Mouse (Mus musculus) intestine, embryonic 16.5 days (tissue): Measurements from ENCODE around the gene Relb. TPM values are rescaled to one million over a fixed set of nuclear protein-coding genes. Genes with fewer than 3 reads are reported as not detected.
A peak's percentile ranks its signal among the peaks of the same experiment; 100 is the strongest.

Experiments
- ATAC-seq: fragments of 200-750 bp; cut with Nextera tagmentation; 2 replicates; pipeline ENCODE4 v1.8.0; 2017; ENCODE audit warnings: moderate TSS enrichment, moderate library complexity
- H3K27ac ChIP-seq: fragments of 300-500 bp; sonication (generic); 2 replicates; pipeline ENCODE4 v1.5.1; 2014; ENCODE audit warnings: mild to moderate bottlenecking, low read length
- H3K27me3 ChIP-seq: fragments of 300-500 bp; sonication (generic); replicated peaks from 2 replicates; pipeline ENCODE4 v1.6.1; 2014; ENCODE audit warnings: low read length, control low read depth, mixed read lengths; ENCODE audit not compliant: control insufficient read depth, insufficient read depth
- H3K36me3 ChIP-seq: fragments of 300-500 bp; sonication (generic); 2 replicates; pipeline ENCODE4 v1.6.1; 2014; ENCODE audit warnings: low read length, control low read depth; ENCODE audit not compliant: control insufficient read depth, insufficient read depth
- H3K4me1 ChIP-seq: fragments of 300-500 bp; sonication (generic); 2 replicates; pipeline ENCODE4 v1.6.1; 2014; ENCODE audit warnings: low read length, control low read depth, mixed read lengths; ENCODE audit not compliant: control insufficient read depth, insufficient read depth
- H3K4me2 ChIP-seq: fragments of 300-500 bp; sonication (generic); 2 replicates; pipeline ENCODE4 v1.6.1; 2014; ENCODE audit warnings: low read depth, low read length, control low read depth
- H3K4me3 ChIP-seq: fragments of 300-500 bp; sonication (generic); 2 replicates; pipeline ENCODE4 v1.5.1; 2014; ENCODE audit warnings: mild to moderate bottlenecking, low read length
- H3K9ac ChIP-seq: fragments of 300-500 bp; sonication (generic); 2 replicates; pipeline ENCODE4 v1.6.1; 2014; ENCODE audit warnings: low read depth, low read length
- H3K9me3 ChIP-seq: fragments of 300-500 bp; sonication (generic); 2 replicates; pipeline ENCODE4 v1.6.1; 2016; ENCODE audit warnings: low read length, control low read depth; ENCODE audit not compliant: control insufficient read depth
- WGBS: fragments of 180-500 bp; shearing (Covaris S2); extraction: QIAGEN DNeasy Blood & Tissue Kit; methylation state at CpG from one replicate; pipeline ENCODE4 v1.1.7; 2014; 5-methylcytosine and 5-hydroxymethylcytosine counted together
- polyA plus RNA-seq: library from polyadenylated mRNA; unstranded; fragments of >200 nt; fragmentation: Nextera tagmentation; extraction: Ambion mirVana; gene quantifications from 2 replicates; pipeline ENCODE4 v1.2.1, GENCODE M21; 2015

Relb gene
- polyA plus RNA-seq, 1 experiment from 2014 or later, result 8.8 TPM

DNA sequence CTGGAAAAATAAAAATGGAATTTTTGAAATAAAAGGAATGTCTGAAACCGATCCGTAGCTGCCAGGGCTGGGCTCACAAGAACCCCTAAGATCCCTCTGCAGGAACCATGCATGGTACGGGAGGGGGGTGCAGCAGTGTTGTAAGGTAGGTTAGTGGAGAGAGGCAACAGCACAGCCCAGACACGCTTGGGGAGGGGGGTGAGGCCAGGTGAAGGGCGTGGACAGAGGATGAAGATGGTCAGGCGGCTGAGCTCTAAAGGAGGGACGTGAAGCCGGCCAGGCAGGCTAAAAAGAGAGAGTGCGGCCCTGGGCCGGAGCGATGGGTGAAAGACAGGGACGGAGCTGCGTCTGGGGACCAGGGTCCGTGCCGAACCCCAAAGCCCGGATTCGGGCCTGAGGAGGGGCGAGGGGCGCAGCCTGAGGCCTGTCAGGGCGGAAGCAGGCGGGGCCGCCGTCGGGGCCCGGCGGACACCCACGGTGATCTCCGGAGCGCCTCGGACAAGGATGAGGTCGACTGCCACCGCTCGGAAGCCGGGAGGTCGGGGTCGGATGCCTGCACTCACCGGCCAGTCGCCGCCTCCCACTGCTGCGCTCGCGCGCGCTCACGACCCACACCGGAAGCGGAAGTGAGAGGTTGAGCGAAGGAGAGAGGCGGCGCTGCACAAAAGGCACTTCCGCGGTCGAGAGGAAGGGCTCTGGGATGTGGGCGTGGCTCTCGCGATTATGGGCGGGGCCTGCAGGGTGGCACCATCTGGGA lies 25.2 kb downstream of the Relb start, which contains the start of gene Clasrp:
Clasrp (minus strand) TSS at position 638 of the 757 bp plus-strand sequence.
- peak; percentile 92 for ATAC-seq
- H3K36me3 ChIP-seq, result peaks cover 7% of the 10 kb centered on the region; the same call in 1 of the 2 replicates
- peak within 1 kb of the TSS; percentile 70 for H3K4me2 ChIP-seq
- H3K9ac ChIP-seq, result peak within 1 kb of the TSS; percentile 98
- H3K27ac ChIP-seq, result peak within 1 kb of the TSS; percentile 80
- H3K9me3 ChIP-seq, result no peaks in the 10 kb centered on the region
- no peaks in the 10 kb centered on the region for H3K27me3 ChIP-seq
- peak within 1 kb of the TSS; percentile 94 for H3K4me3 ChIP-seq
- H3K4me1 ChIP-seq, result peaks cover 19% of the 10 kb centered on the region
- WGBS, result under 1% methylated on average over 57 of the region's 57 CpGs

DNA sequence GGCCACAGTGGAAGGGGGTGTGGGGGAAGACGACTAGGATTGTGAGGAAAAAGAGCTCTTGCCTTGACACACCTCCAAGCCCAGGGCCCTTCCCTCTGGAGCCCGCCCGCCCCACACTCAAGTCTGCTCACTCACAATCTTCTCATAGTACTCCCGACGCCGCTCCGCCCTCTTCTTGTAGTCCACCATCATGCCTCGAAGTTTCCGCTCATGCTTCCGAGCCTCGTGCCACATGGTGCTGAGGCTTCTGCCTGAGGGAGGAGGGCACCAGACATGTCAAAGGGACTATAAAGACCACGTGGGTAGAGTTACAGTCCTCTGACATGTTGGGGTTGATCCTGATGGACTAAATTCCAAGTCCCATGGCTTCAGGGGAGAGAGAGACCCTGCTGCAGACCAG lies 26.2 kb downstream of the Relb start:
- peaks cover 19% of the 10 kb centered on the region for H3K4me1 ChIP-seq
- peak overlapping the region; percentile 94 for H3K4me3 ChIP-seq
- no peak overlapping the region for H3K27ac ChIP-seq
- H3K9ac ChIP-seq, result peak overlapping the region; percentile 98
- H3K36me3 ChIP-seq, result peaks cover 7% of the 10 kb centered on the region; the same call in 1 of the 2 replicates
- 76% methylated on average over 12 of the region's 12 CpGs for WGBS
- no peaks in the 10 kb centered on the region for H3K9me3 ChIP-seq
- no peak for ATAC-seq
- no peaks in the 10 kb centered on the region for H3K27me3 ChIP-seq
- peak overlapping the region; percentile 70 for H3K4me2 ChIP-seq

DNA sequence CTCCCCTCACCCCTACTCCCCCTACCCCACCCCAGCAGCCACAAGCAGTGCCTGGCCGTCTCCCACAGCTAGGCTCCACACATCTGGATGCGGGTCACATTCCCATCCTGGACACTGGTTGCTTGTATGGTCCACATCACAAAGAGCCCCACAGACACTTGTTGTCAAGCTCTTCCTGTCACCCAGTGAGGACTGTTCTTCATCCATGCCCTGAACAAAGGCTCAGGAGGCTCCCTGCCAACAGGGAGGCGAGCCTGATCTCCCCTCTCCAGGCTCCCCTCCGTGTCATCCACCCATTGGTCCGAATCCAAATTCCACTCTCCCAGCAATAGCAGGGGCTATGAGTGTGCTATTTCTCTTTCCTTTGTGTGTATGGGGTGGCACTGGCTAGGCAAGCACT lies 28.7 kb downstream of the Relb start:
- H3K4me2 ChIP-seq, result no peak overlapping the region; the same call in 1 of the 2 replicates
- 63% methylated on average over 5 of the region's 5 CpGs for WGBS
- H3K4me1 ChIP-seq, result peaks cover 19% of the 10 kb centered on the region
- H3K9me3 ChIP-seq, result no peaks in the 10 kb centered on the region
- no peaks in the 10 kb centered on the region for H3K27me3 ChIP-seq
- no peak overlapping the region for H3K27ac ChIP-seq
- H3K9ac ChIP-seq, result 0 out of 2 replicates have a peak overlapping the region, but pooled peaks have one; percentile 5
- no peak overlapping the region for H3K4me3 ChIP-seq
- peaks cover 10% of the 10 kb centered on the region for H3K36me3 ChIP-seq
- no peak for ATAC-seq

DNA sequence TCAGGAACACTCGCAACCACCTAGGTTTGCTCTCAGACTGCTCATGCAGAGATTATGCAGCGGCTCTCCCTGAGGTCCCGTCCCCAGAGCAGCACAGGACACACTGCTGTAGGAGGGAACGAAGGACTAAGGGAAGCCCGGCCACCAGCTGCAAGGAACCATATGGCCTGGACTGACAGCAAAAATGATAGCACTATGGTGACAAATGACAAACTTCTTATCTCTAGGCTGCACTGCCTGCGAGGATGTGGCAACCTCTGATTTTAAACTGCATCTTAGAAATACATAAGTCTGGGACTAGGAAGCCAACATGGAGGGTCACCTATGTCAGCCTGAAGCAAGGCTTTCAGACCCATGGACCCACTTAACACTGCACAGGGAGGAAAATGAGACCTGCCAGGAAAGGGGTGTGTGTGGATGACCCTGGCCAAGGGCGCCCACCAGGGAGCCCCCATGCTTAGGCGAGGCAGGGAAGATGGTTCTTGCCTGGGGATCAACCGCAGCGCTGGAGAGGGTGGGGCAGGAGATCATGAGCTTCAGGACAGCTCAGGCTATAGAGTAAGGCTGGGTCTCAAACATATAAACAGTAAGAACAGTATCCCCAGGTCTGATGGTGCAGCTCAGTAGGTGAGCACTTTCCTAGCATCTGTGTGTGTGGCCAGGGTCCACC lies 36.0 kb downstream of the Relb start:
- H3K4me1 ChIP-seq, result no peaks in the 10 kb centered on the region
- WGBS, result 88% methylated on average over 10 of the region's 10 CpGs
- H3K9me3 ChIP-seq, result no peaks in the 10 kb centered on the region
- no peak overlapping the region for H3K27ac ChIP-seq
- H3K27me3 ChIP-seq, result no peaks in the 10 kb centered on the region
- no peak for ATAC-seq
- H3K4me3 ChIP-seq, result no peak overlapping the region
- H3K36me3 ChIP-seq, result peaks cover 42% of the 10 kb centered on the region
- no peak overlapping the region for H3K9ac ChIP-seq
- no peak overlapping the region for H3K4me2 ChIP-seq

DNA sequence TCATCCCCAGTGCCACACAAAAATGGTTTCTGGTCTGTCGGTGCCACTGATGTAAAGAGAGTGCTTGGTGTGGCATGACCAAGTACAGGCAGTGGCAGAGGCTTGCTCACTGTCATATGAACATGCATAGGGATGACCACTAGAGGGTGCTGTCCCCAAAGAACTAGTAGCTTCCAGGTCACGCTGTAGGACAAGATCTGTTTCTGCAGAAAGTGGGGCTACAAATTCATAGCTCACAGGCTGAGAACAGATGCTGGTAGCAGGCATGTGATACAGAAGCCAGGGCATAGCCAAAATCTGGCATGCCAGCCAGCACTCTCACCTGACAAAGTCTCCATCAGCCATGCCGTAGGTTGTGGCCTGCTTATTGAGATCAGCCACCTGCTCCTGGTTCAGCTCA lies 39.3 kb downstream of the Relb start:
- 62% methylated on average over 3 of the region's 3 CpGs for WGBS
- no peak overlapping the region for H3K4me2 ChIP-seq
- H3K9ac ChIP-seq, result no peak overlapping the region

DNA sequence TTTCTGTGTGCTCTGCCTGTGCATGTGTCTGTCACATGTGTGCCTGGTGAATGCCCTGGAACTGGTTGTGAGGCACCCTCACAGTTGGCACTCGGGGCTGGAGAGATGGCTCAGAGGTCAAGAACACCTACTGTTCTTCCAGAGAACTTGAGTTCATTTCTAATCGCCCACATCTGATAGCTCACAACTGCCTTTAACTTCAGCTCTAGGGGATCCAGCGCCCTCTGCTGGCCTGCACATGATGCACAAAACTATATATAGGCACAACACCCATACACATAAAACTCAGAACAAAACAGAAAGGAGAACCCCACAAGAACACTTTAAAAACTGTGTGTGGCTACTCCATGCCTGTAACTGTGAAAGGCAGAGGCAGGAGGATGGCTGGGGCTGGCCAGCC lies 40.0 kb downstream of the Relb start:
- ATAC-seq, result 0 out of 2 replicates have a peak, but pooled peaks have one; percentile 8
- WGBS, result 53% methylated on average over 3 of the region's 3 CpGs
- H3K4me2 ChIP-seq, result no peak overlapping the region
- H3K9me3 ChIP-seq, result no peaks in the 10 kb centered on the region
- no peak overlapping the region for H3K4me3 ChIP-seq
- H3K27ac ChIP-seq, result no peak overlapping the region
- no peaks in the 10 kb centered on the region for H3K4me1 ChIP-seq
- no peaks in the 10 kb centered on the region for H3K27me3 ChIP-seq
- H3K9ac ChIP-seq, result no peak overlapping the region
- H3K36me3 ChIP-seq, result peaks cover 60% of the 10 kb centered on the region

More for the DNA sequence above, 39.3 kb downstream of the Relb start:
- H3K36me3 ChIP-seq, result peaks cover 58% of the 10 kb centered on the region
- ATAC-seq, result peak; percentile 63
- H3K27ac ChIP-seq, result no peak overlapping the region
- no peaks in the 10 kb centered on the region for H3K9me3 ChIP-seq
- no peak overlapping the region for H3K4me3 ChIP-seq
- H3K4me1 ChIP-seq, result no peaks in the 10 kb centered on the region
- H3K27me3 ChIP-seq, result no peaks in the 10 kb centered on the region

DNA sequence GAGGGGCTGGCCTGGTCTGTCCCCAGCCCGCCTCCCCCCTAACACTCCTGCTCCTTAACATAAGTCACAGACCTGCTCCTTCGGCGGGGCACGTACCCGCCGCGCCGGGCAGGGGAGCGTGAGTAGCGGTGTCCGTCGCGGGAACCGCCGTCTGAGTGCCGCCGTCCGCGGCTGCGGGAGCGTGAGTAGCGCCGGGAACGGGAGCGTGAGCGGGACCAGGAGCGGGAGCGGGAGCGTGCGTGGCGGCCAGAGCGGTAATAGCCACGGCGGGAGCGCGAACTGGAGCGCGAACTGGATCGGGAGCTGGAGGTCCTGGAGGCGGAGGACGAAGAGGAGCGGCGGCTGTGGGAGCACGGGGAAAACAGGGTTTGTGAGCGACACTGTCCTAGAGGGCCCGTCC lies 43.0 kb downstream of the Relb start:
- Histone ChIP-seq H3K9ac (no peak overlapping the region), H3K4me3 (no peak overlapping the region), H3K4me2 (no peak overlapping the region), H3K27ac (no peak overlapping the region), H3K4me1 (no peaks in the 10 kb centered on the region), H3K36me3 (peaks cover 65% of the 10 kb centered on the region), H3K9me3 (no peaks in the 10 kb centered on the region), H3K27me3 (no peaks in the 10 kb centered on the region)
- WGBS, result 80% methylated on average over 46 of the region's 46 CpGs
- ATAC-seq, result no peak

DNA sequence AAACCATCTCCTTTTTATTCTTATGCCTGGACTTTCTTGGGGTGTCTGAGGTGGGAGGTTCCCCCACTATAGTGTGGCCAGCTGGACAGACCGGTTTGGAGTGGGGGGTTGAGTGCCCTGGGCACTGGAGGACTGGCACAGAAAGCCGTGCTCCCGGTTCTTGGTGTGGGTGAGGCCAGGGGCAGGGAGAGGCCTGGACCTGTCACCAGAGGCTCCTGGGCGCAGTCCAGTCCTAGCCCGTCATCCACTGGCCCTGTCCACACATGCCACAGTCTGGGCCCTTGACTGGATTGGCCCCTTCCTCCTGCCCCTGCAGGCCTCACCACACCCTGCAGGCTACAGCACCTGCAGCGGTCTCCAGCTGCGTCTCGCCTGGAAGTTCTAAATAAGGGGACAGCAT lies 48.6 kb downstream of the Relb start:
- peaks cover 27% of the 10 kb centered on the region for H3K36me3 ChIP-seq
- WGBS, result 81% methylated on average over 8 of the region's 8 CpGs
- ATAC-seq, result no peak

DNA sequence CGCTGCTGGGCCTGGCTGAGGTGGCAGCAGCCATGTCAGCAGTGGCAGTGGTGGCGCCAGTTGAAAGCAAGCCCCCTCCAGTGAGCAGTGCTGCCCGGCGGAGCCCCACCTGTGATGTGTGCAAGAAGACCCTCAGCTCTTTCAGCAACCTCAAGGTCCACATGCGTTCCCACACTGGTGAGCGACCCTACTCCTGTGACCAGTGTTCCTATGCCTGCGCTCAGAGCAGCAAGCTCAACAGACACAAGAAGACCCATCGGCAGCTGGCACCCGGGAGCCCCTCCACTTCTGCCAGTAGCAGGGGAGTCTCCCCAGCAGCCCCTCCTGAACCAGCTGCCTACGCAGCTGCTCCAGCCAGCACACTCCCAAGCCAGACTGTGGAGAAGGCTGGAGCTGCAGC lies 49.5 kb downstream of the Relb start:
- no peak overlapping the region for H3K4me3 ChIP-seq
- peaks cover 20% of the 10 kb centered on the region for H3K36me3 ChIP-seq
- H3K4me2 ChIP-seq, result no peak overlapping the region
- WGBS, result 87% methylated on average over 10 of the region's 10 CpGs
- H3K27ac ChIP-seq, result no peak overlapping the region
- H3K4me1 ChIP-seq, result peaks cover 20% of the 10 kb centered on the region
- H3K9ac ChIP-seq, result no peak overlapping the region
- peaks cover 13% of the 10 kb centered on the region for H3K27me3 ChIP-seq
- no peaks in the 10 kb centered on the region for H3K9me3 ChIP-seq
- ATAC-seq, result no peak

More for the DNA sequence above, 48.6 kb downstream of the Relb start:
- Histone ChIP-seq H3K4me2 (no peak overlapping the region), H3K27ac (no peak overlapping the region), H3K4me3 (no peak overlapping the region), H3K4me1 (peaks cover 18% of the 10 kb centered on the region), H3K9ac (no peak overlapping the region), H3K27me3 (peaks cover 13% of the 10 kb centered on the region), H3K9me3 (no peaks in the 10 kb centered on the region)
